In genomic region chr4:61789699-61790098, GRCm38 (mm10) we compare ENCODE assay signal across 31 mouse cellular contexts. TPM values are rescaled to one million over a fixed set of nuclear protein-coding genes. Genes with fewer than 3 reads are reported as not detected.
"Had no signal": no experiment of that assay in that cellular context is flagged by ENCODE, and none has a peak within 500 bp of the region (broad histone marks: within the 10 kb centered on the region; RNA-seq: fewer than 3 reads in every experiment).

No protein-coding gene starts in this region.

RNA-seq across cellular contexts. Expression of gene Mup19, which starts 7.6 kb away (rescaled TPM):
- total RNA-seq: common myeloid progenitor, adult 5-6 weeks; forebrain, postnatal 0 days; gastrocnemius, adult 2 months; gastrocnemius, postnatal 10 days; gastrocnemius, postnatal 14 days; gastrocnemius, postnatal 36 days; gastrocnemius, postnatal 4 days; granulocyte monocyte progenitor cell, adult 5-6 weeks; heart, adult 18-20 months; heart, adult 2 months; heart, adult 8-10 months had no signal
- polyA plus RNA-seq: cerebellum, adult 2 months; cortical plate, adult 2 months; embryonic facial prominence, embryonic 10.5 days; embryonic facial prominence, embryonic 11.5 days; embryonic facial prominence, embryonic 12.5 days; embryonic facial prominence, embryonic 13.5 days; embryonic facial prominence, embryonic 15.5 days; erythroblast, embryonic 14.5 days; forebrain, embryonic 10.5 days; forebrain, embryonic 11.5 days; forebrain, embryonic 12.5 days; forebrain, embryonic 13.5 days; forebrain, embryonic 14.5 days; forebrain, embryonic 15.5 days; forebrain, embryonic 16.5 days; forebrain, postnatal 0 days; frontal cortex, adult 2 months; gonadal fat pad, adult 2 months; heart, adult 2 months had no signal

RNA-seq across cellular contexts. Expression of gene Mup5, which starts 45.3 kb away (rescaled TPM):
- total RNA-seq: common myeloid progenitor, adult 5-6 weeks; forebrain, postnatal 0 days; gastrocnemius, adult 18-20 months; gastrocnemius, adult 2 months; gastrocnemius, adult 8-10 months; gastrocnemius, postnatal 10 days; gastrocnemius, postnatal 14 days; gastrocnemius, postnatal 25 days; gastrocnemius, postnatal 36 days; gastrocnemius, postnatal 4 days; granulocyte monocyte progenitor cell, adult 5-6 weeks; heart, adult 18-20 months; heart, adult 2 months; heart, adult 8-10 months had no signal
- polyA plus RNA-seq: cerebellum, adult 2 months; embryonic facial prominence, embryonic 10.5 days; embryonic facial prominence, embryonic 11.5 days; embryonic facial prominence, embryonic 12.5 days; erythroblast, embryonic 14.5 days; forebrain, embryonic 10.5 days; forebrain, embryonic 11.5 days; forebrain, embryonic 12.5 days; forebrain, embryonic 13.5 days; forebrain, embryonic 14.5 days; forebrain, embryonic 15.5 days; forebrain, embryonic 16.5 days; forebrain, postnatal 0 days; heart, adult 2 months had no signal
